Mouse (Mus musculus) cortical plate, adult 2 months (tissue): ENCODE measurements around the gene Cxcl16.

Source experiments
- CTCF ChIP-seq: fragments of 200-500 bp; IDR thresholded peaks from 2 replicates; pipeline ENCODE4 v1.5.1; 2011; ENCODE audit warnings: mild to moderate bottlenecking, control low read depth, low read length; ENCODE audit not compliant: insufficient read depth; ENCODE audit errors: extremely low read depth
- POLR2A ChIP-seq: fragments of 200-500 bp; IDR thresholded peaks from 2 replicates; pipeline ENCODE4 v1.6.1; 2011; ENCODE audit warnings: mild to moderate bottlenecking, low read length, control low read depth; ENCODE audit not compliant: insufficient read depth; ENCODE audit errors: extremely low read depth

DNA sequence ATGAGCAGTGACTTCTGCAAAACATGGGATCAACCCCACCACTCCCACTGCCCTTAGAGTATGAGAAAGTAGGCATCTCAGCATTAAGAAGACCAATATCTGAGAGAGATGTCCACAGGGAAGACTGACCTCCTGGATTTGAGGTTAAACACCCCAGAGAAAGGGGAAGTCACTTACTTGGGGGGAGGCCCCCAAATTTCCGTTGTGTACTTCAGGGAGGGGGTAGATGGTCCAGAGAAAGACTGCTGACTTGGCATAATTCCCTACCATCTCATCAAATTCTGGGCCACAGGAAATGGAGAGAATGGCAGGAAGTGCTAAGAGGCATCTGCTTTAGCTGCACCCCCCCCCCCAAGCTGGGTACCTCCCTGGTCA lies 26.2 kb downstream of the Cxcl16 start:
- no peak for TF ChIP-seq CTCF
- TF ChIP-seq POLR2A = no peak
